Mouse (Mus musculus) embryo, embryonic 11.5 days (tissue): ENCODE measurements at regions not wholly inside any gene's neighbourhood (a gene's known extent, or its start where the extent isn't known, plus 50 kb on each side); places are given as distances from the start of the nearest gene placed in this dataset.

Source experiments
- DNase-seq: peaks from one replicate; pipeline ENCODE4 v3.0.0-alpha.2; 2012; ENCODE audit warnings: low read depth, low spot score

- DNase-seq = no peak
Measured at GRCm38 (mm10) chr12:107833001-107833400, 170.4 kb downstream of the Bcl11b start.

GRCm38 (mm10) chr12:107834512-107834911, 168.9 kb downstream of the Bcl11b start:
- no peak for DNase-seq

GRCm38 (mm10) chr12:107837741-107838140, 165.7 kb downstream of the Bcl11b start:
- no peak for DNase-seq

DNA sequence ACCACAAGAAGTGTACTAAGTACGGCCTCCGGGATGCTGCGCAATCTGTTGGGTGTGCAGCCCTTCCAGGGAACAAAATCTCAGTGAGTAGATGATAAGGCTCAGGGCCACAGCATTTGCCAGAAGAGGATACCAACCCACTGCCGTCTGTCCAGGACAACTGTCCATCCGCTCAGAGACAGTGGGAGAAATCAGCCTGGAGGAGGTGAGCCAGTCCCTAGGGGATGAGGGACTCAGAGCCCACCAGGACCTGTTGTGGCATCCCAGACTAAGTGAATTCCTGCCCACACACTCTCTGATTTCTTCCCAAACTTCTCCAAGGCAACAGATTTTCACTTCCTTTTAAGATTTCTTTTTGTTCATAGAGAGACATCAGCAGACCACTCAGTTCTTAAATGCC, 158.8 kb downstream of the Bcl11b start:
- no peak for DNase-seq

- no peak for DNase-seq
Measured at GRCm38 (mm10) chr12:107850591-107850990, 152.8 kb downstream of the Bcl11b start.

DNA sequence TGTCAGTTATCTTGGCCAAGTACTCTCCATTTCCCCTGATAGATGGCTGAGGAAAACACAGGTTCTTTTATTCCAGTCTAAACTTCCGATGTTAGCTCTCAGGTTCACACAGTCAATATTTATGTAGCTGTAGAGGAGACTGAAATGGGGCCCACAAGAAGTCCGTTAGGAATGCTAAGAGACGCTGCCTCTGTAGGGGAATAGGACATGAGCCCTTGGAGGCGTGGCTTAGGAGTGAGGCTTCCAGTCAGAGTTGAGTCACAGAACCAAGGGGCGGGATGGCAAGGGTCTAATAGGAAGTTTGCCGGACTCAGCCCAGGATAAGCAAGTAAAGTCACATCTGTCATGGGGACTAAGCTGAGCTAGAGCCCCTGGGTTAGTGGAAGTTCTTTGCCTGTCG, 150.5 kb downstream of the Bcl11b start:
- DNase-seq = no peak

GRCm38 (mm10) chr12:107855547-107855946, 147.9 kb downstream of the Bcl11b start:
- DNase-seq = no peak

GRCm38 (mm10) chr12:107856421-107857043, 146.9 kb downstream of the Bcl11b start:
- DNase-seq = no peak

GRCm38 (mm10) chr12:107858536-107859280, 144.7 kb downstream of the Bcl11b start:
- DNase-seq = no peak

- no peak for DNase-seq
Measured at GRCm38 (mm10) chr12:107859750-107860149, 143.7 kb downstream of the Bcl11b start.

- no peak for DNase-seq
Measured at GRCm38 (mm10) chr12:107860358-107860757, 143.0 kb downstream of the Bcl11b start.
